Mouse (Mus musculus): ENCODE results near the gene Glt8d2.

- TF ChIP-seq CTCF (IDR thresholded peaks at IDR 0.05; ENCODE audit: low read depth, low read length) = no peak
- no peak for TF ChIP-seq POLR2A (IDR thresholded peaks at IDR 0.05; ENCODE audit: insufficient read depth, low read length)
These were observed 13.5 kb downstream of the Glt8d2 start for GRCm38 (mm10) chr10:82676949-82677348.
